Mouse (Mus musculus) C2C12 (cell line): ENCODE measurements at regions not wholly inside any gene's neighbourhood (a gene's known extent, or its start where the extent isn't known, plus 50 kb on each side); places are given as distances from the start of the nearest gene placed in this dataset.

Experiments
- CTCF ChIP-seq: IDR thresholded peaks from one replicate; pipeline ENCODE4 v1.5.1; 2011; ENCODE audit not compliant: control insufficient read depth, insufficient read depth, insufficient read length
- FOSL1 ChIP-seq: IDR thresholded peaks from one replicate; pipeline ENCODE4 v1.8.0; 2011; ENCODE audit warnings: mild to moderate bottlenecking, low read length; ENCODE audit not compliant: poor library complexity, insufficient read depth, severe bottlenecking
- MAX ChIP-seq: IDR thresholded peaks from one replicate; pipeline ENCODE4 v1.6.1; 2011; ENCODE audit warnings: mild to moderate bottlenecking, control low read depth
- MYOD1 ChIP-seq: IDR thresholded peaks from one replicate; pipeline ENCODE4 v1.6.1; 2011; ENCODE audit warnings: low read depth; ENCODE audit not compliant: control insufficient read depth, insufficient read length
- MYOG ChIP-seq: IDR thresholded peaks from one replicate; pipeline ENCODE4 v1.6.1; 2011; ENCODE audit not compliant: control insufficient read depth, insufficient read length; ENCODE audit errors: extremely low read depth

GRCm38 (mm10) chr1:140851568-140851967 is 605.6 kb downstream of the Kcnt2 start:
- TF ChIP-seq CTCF (no peak), MYOD1 (no peak), MAX (no peak), MYOG (no peak), FOSL1 (no peak)
